ENCODE assay signal across 8 mouse cellular contexts in genomic region chr11:82990612-82991385, GRCm38 (mm10). TPM values are rescaled to one million over a fixed set of nuclear protein-coding genes. Genes with fewer than 3 reads are reported as not detected.
DNase-seq lines count a peak whose midpoint lies in the region; ATAC-seq and TF ChIP-seq lines count a peak whose summit lies in the region.
"Not testable (repeated sequence)": the region's sequence is repeated elsewhere in the genome, so short reads cannot be mapped to it uniquely, and the experiment has no call there.

No protein-coding gene starts in this region.

- H3K79me2 ChIP-seq in MEL (ENCODE audit: control insufficient read depth, insufficient read depth, low read length, poor library complexity), result not testable (repeated sequence)

- TF ChIP-seq RAD21 in MEL (IDR thresholded peaks at IDR 0.05; ENCODE audit: low read depth, low read length), result not testable (repeated sequence)

- not testable (repeated sequence) for TF ChIP-seq CTCF in MEL (IDR thresholded peaks at IDR 0.05 in 2 of 3, conservative IDR thresholded peaks at IDR 0.05 in 1 of 3; ENCODE audit: control insufficient read depth in 1 of 3, insufficient read depth in 1 of 3, low read depth in 2 of 3, low read length in 3 of 3, poor library complexity in 1 of 3, severe bottlenecking in 1 of 3)

- peak; percentile 33 for ATAC-seq in granulocyte monocyte progenitor cell, adult 5-6 weeks (replicated peaks; ENCODE audit: poor library complexity, severe bottlenecking)
- not testable (repeated sequence) for ATAC-seq in hindbrain, embryonic 15.5 days (ENCODE audit: low FRiP score, low read depth); neural tube, embryonic 13.5 days (ENCODE audit: low read depth)

- TF ChIP-seq POLR2A in MEL (IDR thresholded peaks at IDR 0.05; ENCODE audit: control insufficient read depth in 1 of 2, insufficient read depth in 1 of 2, low read depth in 1 of 2, low read length in 2 of 2, poor library complexity in 1 of 2), result not testable (repeated sequence)

- peak overlapping the region; percentile 53 for H3K9ac ChIP-seq in MEL (ENCODE audit: control insufficient read depth, low read depth, low read length, poor library complexity, severe bottlenecking)
- H3K9ac ChIP-seq in hindbrain, embryonic 15.5 days; neural tube, embryonic 13.5 days: not testable (repeated sequence)

- H3K4me2 ChIP-seq in hindbrain, embryonic 15.5 days, result peak overlapping the region; percentile 61
- peak overlapping the region; percentile 53 for H3K4me2 ChIP-seq in neural tube, embryonic 13.5 days

- not testable (repeated sequence) for TF ChIP-seq EP300 in MEL (IDR thresholded peaks at IDR 0.05; ENCODE audit: low read depth in 1 of 2, low read length in 2 of 2)

- H3K27me3 ChIP-seq in MEL (ENCODE audit: control insufficient read depth in 1 of 2, insufficient read depth in 2 of 2, low read length in 2 of 2), result not testable (repeated sequence)
- 0 out of 2 replicates have a peak, but pooled peaks cover 11% of the 10 kb centered on the region for H3K27me3 ChIP-seq in hindbrain, embryonic 15.5 days
- 0 out of 2 replicates have a peak, but pooled peaks cover 12% of the 10 kb centered on the region for H3K27me3 ChIP-seq in neural tube, embryonic 13.5 days

- 0 out of 2 replicates have a peak overlapping the region, but pooled peaks have one; percentile 6 for H3K27ac ChIP-seq in MEL (ENCODE audit: control insufficient read depth, low read depth, low read length)
- H3K27ac ChIP-seq in hindbrain, embryonic 15.5 days (replicated peaks); neural tube, embryonic 13.5 days (replicated peaks): not testable (repeated sequence)

- peak overlapping the region; percentile 72 to 82 for H3K4me3 ChIP-seq in MEL (ENCODE audit: control insufficient read depth in 1 of 2, insufficient read depth in 1 of 2, low read depth in 2 of 2, low read length in 2 of 2)
- peak overlapping the region; percentile 32 for H3K4me3 ChIP-seq in hindbrain, embryonic 15.5 days
- H3K4me3 ChIP-seq in neural tube, embryonic 13.5 days, result peak overlapping the region; percentile 28

- intact Hi-C loops in left cerebral cortex, postnatal 4 days (cut with DNase I), result not testable (repeated sequence)

- not testable (repeated sequence) for H3K9me3 ChIP-seq in MEL (replicated peaks; ENCODE audit: insufficient read depth, low read length); hindbrain, embryonic 15.5 days; neural tube, embryonic 13.5 days

- WGBS in hindbrain, embryonic 15.5 days, result 16% methylated on average over 19 of the region's 19 CpGs
- 13% methylated on average over 19 of the region's 19 CpGs for WGBS in neural tube, embryonic 13.5 days

- peak; percentile 73 for DNase-seq in MEL (ENCODE audit: low read depth, low spot score)
- peak; percentile 55 for DNase-seq in embryo, embryonic 9.5 days (ENCODE audit: extremely low spot score)
- peak; percentile 25 for DNase-seq in left cerebral cortex, postnatal 4 days
- peak; percentile 23 for DNase-seq in lung, postnatal 25 days (ENCODE audit: low spot score)
- DNase-seq in thymus, postnatal 14 days, result peak; percentile 44

- not testable (repeated sequence) for H3K36me3 ChIP-seq in MEL (ENCODE audit: control insufficient read depth in 1 of 2, insufficient read depth in 2 of 2, low read length in 2 of 2); hindbrain, embryonic 15.5 days; neural tube, embryonic 13.5 days

- H3K4me1 ChIP-seq in MEL (ENCODE audit: control insufficient read depth in 1 of 2, insufficient read depth in 2 of 2, low read length in 2 of 2); hindbrain, embryonic 15.5 days (replicated peaks): not testable (repeated sequence)
- H3K4me1 ChIP-seq in neural tube, embryonic 13.5 days (replicated peaks), result peaks cover 14% of the 10 kb centered on the region

RNA-seq across cellular contexts. Expression of gene Slfn9, which starts 0.8 kb away (rescaled TPM):
- total RNA-seq in MEL (2012; rRNA removed), result 2.0 and 3.5 TPM in 2 replicates
- 1 to 10 TPM in 1 of 2 experiments, not detected in 1; 3.7 TPM for polyA plus RNA-seq in MEL (2012; ENCODE audit: insufficient read depth in 1 of 2, insufficient read length in 2 of 2, low read depth in 1 of 2, low replicate concordance in 2 of 2, missing spikeins in 1 of 2)
- total RNA-seq in granulocyte monocyte progenitor cell, adult 5-6 weeks (2014; fragmentation: Nextera tagmentation), result 30.6 and 48.4 TPM in 2 replicates
- 44.6 and 48.6 TPM in 2 replicates for total RNA-seq in granulocyte monocyte progenitor cell, adult 5-6 weeks (2017)
- polyA plus RNA-seq in hindbrain, embryonic 15.5 days (2015; fragmentation: Nextera tagmentation; extraction: Ambion mirVana), result 2.6 and 3.6 TPM in 2 replicates
- total RNA-seq in left cerebral cortex, postnatal 4 days (2021), result 1 to 10 TPM; 1.2 to 1.8 TPM
- polyA plus RNA-seq in neural tube, embryonic 13.5 days (2015; fragmentation: Nextera tagmentation; extraction: Ambion mirVana), result 2.7 and 2.8 TPM in 2 replicates

RNA-seq across cellular contexts. Expression of gene Slfn8, which starts 29.8 kb away (rescaled TPM):
- total RNA-seq in MEL (2012; rRNA removed), result 9.8 and 11.9 TPM in 2 replicates
- 10 to 100 TPM; 11.6 to 47.2 TPM for polyA plus RNA-seq in MEL (2012; ENCODE audit: insufficient read depth in 1 of 2, insufficient read length in 2 of 2, low read depth in 1 of 2, low replicate concordance in 2 of 2, missing spikeins in 1 of 2)
- 8.5 and 8.9 TPM in 2 replicates for total RNA-seq in granulocyte monocyte progenitor cell, adult 5-6 weeks (2014; fragmentation: Nextera tagmentation)
- 7.6 and 10.2 TPM in 2 replicates for total RNA-seq in granulocyte monocyte progenitor cell, adult 5-6 weeks (2017)
- polyA plus RNA-seq in hindbrain, embryonic 15.5 days (2015; fragmentation: Nextera tagmentation; extraction: Ambion mirVana), result 0.25 and 0.41 TPM in 2 replicates
- total RNA-seq in left cerebral cortex, postnatal 4 days (2021), result under 1 TPM in 1 of 2 experiments, not detected in 1; 0.12 TPM
- 0.21 and 0.45 TPM in 2 replicates for polyA plus RNA-seq in neural tube, embryonic 13.5 days (2015; fragmentation: Nextera tagmentation; extraction: Ambion mirVana)

RNA-seq across cellular contexts. Expression of gene Slfn5, which starts 39.6 kb away (rescaled TPM):
- 3.6 and 5.7 TPM in 2 replicates for total RNA-seq in MEL (2012; rRNA removed)
- under 1 TPM in 1 of 2 experiments, not detected in 1; 0.67 TPM for polyA plus RNA-seq in MEL (2012; ENCODE audit: insufficient read depth in 1 of 2, insufficient read length in 2 of 2, low read depth in 1 of 2, low replicate concordance in 2 of 2, missing spikeins in 1 of 2)
- 1.7 TPM in 1 of 2 replicates, not detected in the other for total RNA-seq in granulocyte monocyte progenitor cell, adult 5-6 weeks (2014; fragmentation: Nextera tagmentation)
- 0.82 and 3.3 TPM in 2 replicates for total RNA-seq in granulocyte monocyte progenitor cell, adult 5-6 weeks (2017)
- polyA plus RNA-seq in hindbrain, embryonic 15.5 days (2015; fragmentation: Nextera tagmentation; extraction: Ambion mirVana), result 1.5 and 1.9 TPM in 2 replicates
- total RNA-seq in left cerebral cortex, postnatal 4 days (2021), result 1 to 10 TPM; 2.6 to 4.2 TPM
- 0.98 and 1.0 TPM in 2 replicates for polyA plus RNA-seq in neural tube, embryonic 13.5 days (2015; fragmentation: Nextera tagmentation; extraction: Ambion mirVana)

Comparison
In these comparisons a context has a peak if more than half of its experiments do, and no peak if none do; other contexts are left out.
1. DNase-seq: peak in every context shown above with its lines; median percentile 73 in MEL; 55 in embryo, embryonic 9.5 days; 44 in thymus, postnatal 14 days; 25 in left cerebral cortex, postnatal 4 days; 23 in lung, postnatal 25 days.